Mouse (Mus musculus) hindbrain, embryonic 15.5 days (tissue): ENCODE measurements around the gene Gm11937. TPM values are rescaled to one million over a fixed set of nuclear protein-coding genes. Genes with fewer than 3 reads are reported as not detected.

Source experiments
- ATAC-seq: fragments of 200-750 bp; cut with Nextera tagmentation; 2 replicates; pipeline ENCODE4 v1.8.0; 2017; ENCODE audit warnings: low read depth, moderate number of reproducible peaks, moderate TSS enrichment; ENCODE audit not compliant: low FRiP score
- H3K27ac ChIP-seq: fragments of 300-500 bp; sonication (generic); replicated peaks from 2 replicates; pipeline ENCODE4 v1.5.1; 2015; ENCODE audit warnings: mild to moderate bottlenecking, inconsistent platforms
- H3K27me3 ChIP-seq: fragments of 300-500 bp; sonication (generic); 2 replicates; pipeline ENCODE4 v1.6.1; 2015; ENCODE audit warnings: control low read depth, inconsistent platforms
- H3K36me3 ChIP-seq: fragments of 300-500 bp; sonication (generic); 2 replicates; pipeline ENCODE4 v1.6.1; 2015; ENCODE audit warnings: control low read depth, inconsistent platforms
- H3K4me1 ChIP-seq: fragments of 300-500 bp; sonication (generic); replicated peaks from 2 replicates; pipeline ENCODE4 v1.6.1; 2015; ENCODE audit warnings: control low read depth, inconsistent platforms
- H3K4me2 ChIP-seq: fragments of 300-500 bp; sonication (generic); 2 replicates; pipeline ENCODE4 v1.6.1; 2015; ENCODE audit warnings: moderate library complexity, mild to moderate bottlenecking, inconsistent platforms
- H3K4me3 ChIP-seq: fragments of 300-500 bp; sonication (generic); 2 replicates; pipeline ENCODE4 v1.5.1; 2015; ENCODE audit warnings: mild to moderate bottlenecking, inconsistent platforms
- H3K9ac ChIP-seq: fragments of 300-500 bp; sonication (generic); 2 replicates; pipeline ENCODE4 v1.6.1; 2015; ENCODE audit warnings: inconsistent platforms
- H3K9me3 ChIP-seq: fragments of 300-500 bp; sonication (generic); 2 replicates; pipeline ENCODE4 v1.6.1; 2016; ENCODE audit warnings: control low read depth, inconsistent platforms
- WGBS: fragments of 180-500 bp; shearing (Covaris S2); methylation state at CpG from one replicate; pipeline ENCODE4 v1.1.7; 2015; 5-methylcytosine and 5-hydroxymethylcytosine counted together
- polyA plus RNA-seq: library from polyadenylated mRNA; unstranded; fragments of >200 nt; fragmentation: Nextera tagmentation; extraction: Ambion mirVana; gene quantifications from 2 replicates; pipeline ENCODE4 v1.2.1, GENCODE M21; 2015

Gene Gm11937
- polyA plus RNA-seq, 1 experiment from 2014 or later: not detected

GRCm38 (mm10) chr11:99580636-99581035 is 29.4 kb downstream of the Gm11937 start, which contains the start of gene Krtap1-5:
Gene Krtap1-5, minus strand, starts transcription at chr11:99581016.
- H3K36me3 ChIP-seq: no peaks in the 10 kb centered on the region
- H3K27me3 ChIP-seq: no peaks in the 10 kb centered on the region
- H3K27ac ChIP-seq: no peak within 1 kb of the TSS
- H3K4me3 ChIP-seq: no peak within 1 kb of the TSS
- no peak for ATAC-seq
- WGBS: 90% methylated on average over 6 of the region's 6 CpGs
- no peak within 1 kb of the TSS for H3K9ac ChIP-seq
- no peaks in the 10 kb centered on the region for H3K9me3 ChIP-seq
- H3K4me2 ChIP-seq: no peak within 1 kb of the TSS
- no peaks in the 10 kb centered on the region for H3K4me1 ChIP-seq

- H3K9me3 ChIP-seq: no peaks in the 10 kb centered on the region
- H3K4me2 ChIP-seq: peak overlapping the region; percentile 42
- peak; percentile 59; the same call in 1 of the 2 replicates for ATAC-seq
- no peak overlapping the region for H3K9ac ChIP-seq
- H3K27me3 ChIP-seq: no peaks in the 10 kb centered on the region
- 0 out of 2 replicates have a peak overlapping the region, but pooled peaks have one; percentile 9 for H3K4me3 ChIP-seq
- H3K27ac ChIP-seq: no peak overlapping the region
- H3K4me1 ChIP-seq: no peaks in the 10 kb centered on the region
- WGBS: 5% methylated on average over 7 of the region's 7 CpGs
- H3K36me3 ChIP-seq: no peaks in the 10 kb centered on the region
Observed at GRCm38 (mm10) chr11:99574106-99574505, 35.9 kb downstream of the Gm11937 start.

- Histone ChIP-seq H3K4me1 (no peaks in the 10 kb centered on the region), H3K36me3 (no peaks in the 10 kb centered on the region), H3K4me3 (no peak overlapping the region), H3K9me3 (no peaks in the 10 kb centered on the region), H3K9ac (no peak overlapping the region), H3K27me3 (no peaks in the 10 kb centered on the region), H3K4me2 (no peak overlapping the region), H3K27ac (no peak overlapping the region)
- no peak for ATAC-seq
- 39% methylated on average over 4 of the region's 4 CpGs for WGBS
Observed at GRCm38 (mm10) chr11:99573164-99573563, 36.8 kb downstream of the Gm11937 start.

- Histone ChIP-seq H3K36me3 (no peaks in the 10 kb centered on the region), H3K9me3 (no peaks in the 10 kb centered on the region), H3K4me3 (no peak within 1 kb of the TSS), H3K9ac (no peak within 1 kb of the TSS), H3K4me1 (no peaks in the 10 kb centered on the region), H3K27ac (no peak within 1 kb of the TSS), H3K27me3 (no peaks in the 10 kb centered on the region), H3K4me2 (no peak within 1 kb of the TSS)
- no peak for ATAC-seq
- 89% methylated on average over 7 of the region's 7 CpGs for WGBS
Observed at GRCm38 (mm10) chr11:99566530-99566929, 43.5 kb downstream of the Gm11937 start, which contains the start of gene Krtap3-1. Gene Krtap3-1, minus strand, starts transcription at chr11:99566630.

GRCm38 (mm10) chr11:99562580-99562979 is 47.4 kb downstream of the Gm11937 start:
- 81% methylated on average over 6 of the region's 6 CpGs for WGBS
- H3K27ac ChIP-seq: no peak overlapping the region
- no peak for ATAC-seq
- no peak overlapping the region for H3K4me3 ChIP-seq
- no peak overlapping the region for H3K4me2 ChIP-seq
- H3K4me1 ChIP-seq: no peaks in the 10 kb centered on the region
- no peaks in the 10 kb centered on the region for H3K27me3 ChIP-seq
- H3K9ac ChIP-seq: no peak overlapping the region
- no peaks in the 10 kb centered on the region for H3K36me3 ChIP-seq
- no peaks in the 10 kb centered on the region for H3K9me3 ChIP-seq

Other genes with a start within 250 kb of the Gm11937 start
- gene Krt28, start 235.3 kb downstream of the Gm11937 start, polyA plus RNA-seq: 0.54 and 0.65 TPM in 2 replicates
- 29.6 and 30.6 TPM in 2 replicates for gene Krt10, start 220.8 kb downstream of the Gm11937 start, polyA plus RNA-seq
- gene Krt12, start 187.9 kb downstream of the Gm11937 start, polyA plus RNA-seq: 0.30 TPM in 1 of 2 replicates, not detected in the other
- gene Krt20, start 172.0 kb downstream of the Gm11937 start, polyA plus RNA-seq: 0.14 and 0.24 TPM in 2 replicates
- 0.20 and 0.31 TPM in 2 replicates for gene Krt23, start 117.1 kb downstream of the Gm11937 start, polyA plus RNA-seq
- gene Krt39, start 88.9 kb downstream of the Gm11937 start, polyA plus RNA-seq: not detected in 2 replicates
- not detected in 2 replicates for gene Krt40, start 67.0 kb downstream of the Gm11937 start, polyA plus RNA-seq
- not detected in 2 replicates for gene Krtap3-3, start 59.3 kb downstream of the Gm11937 start, polyA plus RNA-seq
- not detected in 2 replicates for gene Krtap3-2, start 53.3 kb downstream of the Gm11937 start, polyA plus RNA-seq
- gene Gm11939, start 50.7 kb downstream of the Gm11937 start, polyA plus RNA-seq: not detected in 2 replicates
- not detected in 2 replicates for gene Krtap3-1, start 43.6 kb downstream of the Gm11937 start, polyA plus RNA-seq
- not detected in 2 replicates for gene Krtap1-5, start 29.2 kb downstream of the Gm11937 start, polyA plus RNA-seq
- not detected in 2 replicates for gene Krtap1-4, start 26.5 kb downstream of the Gm11937 start, polyA plus RNA-seq
- not detected in 2 replicates for gene Krtap1-3, start 18.9 kb downstream of the Gm11937 start, polyA plus RNA-seq
- gene Krtap9-3, start 12.1 kb downstream of the Gm11937 start, polyA plus RNA-seq: not detected in 2 replicates
- not detected in 2 replicates for gene Gm11938, start 6.9 kb downstream of the Gm11937 start, polyA plus RNA-seq
- gene Krtap2-4, start 4.7 kb upstream of the Gm11937 start, polyA plus RNA-seq: not detected in 2 replicates
- gene Gm11562, start 10.2 kb upstream of the Gm11937 start, polyA plus RNA-seq: not detected in 2 replicates
- not detected in 2 replicates for gene Krtap4-1, start 18.0 kb upstream of the Gm11937 start, polyA plus RNA-seq
- gene Krtap4-2, start 24.9 kb upstream of the Gm11937 start, polyA plus RNA-seq: not detected in 2 replicates
- not detected in 2 replicates for gene Krtap4-7, start 33.9 kb upstream of the Gm11937 start, polyA plus RNA-seq
- not detected in 2 replicates for gene Gm11555, start 40.0 kb upstream of the Gm11937 start, polyA plus RNA-seq
- not detected in 2 replicates for gene Gm11563, start 48.8 kb upstream of the Gm11937 start, polyA plus RNA-seq
- not detected in 2 replicates for gene Krtap4-6, start 55.8 kb upstream of the Gm11937 start, polyA plus RNA-seq
- not detected in 2 replicates for gene Gm14190, start 80.6 kb upstream of the Gm11937 start, polyA plus RNA-seq
- gene Gm14180, start 124.1 kb upstream of the Gm11937 start, polyA plus RNA-seq: not detected in 2 replicates
- not detected in 2 replicates for gene Gm11595, start 162.7 kb upstream of the Gm11937 start, polyA plus RNA-seq
- not detected in 2 replicates for gene Krtap4-8, start 170.5 kb upstream of the Gm11937 start, polyA plus RNA-seq
- not detected in 2 replicates for gene Krtap4-9, start 175.0 kb upstream of the Gm11937 start, polyA plus RNA-seq
- not detected in 2 replicates for gene Gm11596, start 183.3 kb upstream of the Gm11937 start, polyA plus RNA-seq
- not detected in 2 replicates for gene Gm11569, start 188.7 kb upstream of the Gm11937 start, polyA plus RNA-seq
- not detected in 2 replicates for gene Gm11554, start 194.3 kb upstream of the Gm11937 start, polyA plus RNA-seq
- not detected in 2 replicates for gene Krtap4-13, start 199.7 kb upstream of the Gm11937 start, polyA plus RNA-seq
- not detected in 2 replicates for gene Gm11564, start 205.5 kb upstream of the Gm11937 start, polyA plus RNA-seq
- gene 2300003K06Rik, start 227.9 kb upstream of the Gm11937 start, polyA plus RNA-seq: not detected in 2 replicates
- not detected in 2 replicates for gene Krtap4-16, start 241.4 kb upstream of the Gm11937 start, polyA plus RNA-seq
- gene Gm11568, start 247.7 kb upstream of the Gm11937 start, polyA plus RNA-seq: not detected in 2 replicates